Mouse (Mus musculus) G1E-ER4 (cell line): Measurements from ENCODE around the gene Rasgef1b. TPM values are rescaled to one million over a fixed set of nuclear protein-coding genes. Genes with fewer than 3 reads are reported as not detected.

Experiments used
- GATA1 ChIP-seq: IDR thresholded peaks from one replicate; pipeline ENCODE4 v1.8.0; 2012; ENCODE audit warnings: low read length, inconsistent platforms
- polyA plus RNA-seq: library from polyadenylated mRNA; stranded (reverse); fragments of >175 nt; gene quantifications from 2 replicates; pipeline ENCODE4 v1.2.3, GENCODE M21; 2012

Rasgef1b gene
- polyA plus RNA-seq, 1 experiment: not detected

- no peak for TF ChIP-seq GATA1
Observed at GRCm38 (mm10) chr5:99402784-99403183, 326.1 kb downstream of the Rasgef1b start.

GRCm38 (mm10) chr5:99402297-99402696, 326.6 kb downstream of the Rasgef1b start:
- no peak for TF ChIP-seq GATA1

- TF ChIP-seq GATA1: no peak
Observed at GRCm38 (mm10) chr5:99399855-99400626, 328.8 kb downstream of the Rasgef1b start.

- TF ChIP-seq GATA1: no peak
Observed at GRCm38 (mm10) chr5:99398472-99399070, 330.3 kb downstream of the Rasgef1b start.

- TF ChIP-seq GATA1: no peak
Observed at GRCm38 (mm10) chr5:99394578-99394977, 334.3 kb downstream of the Rasgef1b start.

- TF ChIP-seq GATA1: no peak
Observed at GRCm38 (mm10) chr5:99391525-99391924, 337.3 kb downstream of the Rasgef1b start.

GRCm38 (mm10) chr5:99390776-99391175, 338.1 kb downstream of the Rasgef1b start:
- TF ChIP-seq GATA1: no peak

- TF ChIP-seq GATA1: no peak
Observed at GRCm38 (mm10) chr5:99390314-99390713, 338.6 kb downstream of the Rasgef1b start.

GRCm38 (mm10) chr5:99388585-99389250, 340.1 kb downstream of the Rasgef1b start:
- TF ChIP-seq GATA1: no peak

- TF ChIP-seq GATA1: no peak
Observed at GRCm38 (mm10) chr5:99388131-99388530, 340.7 kb downstream of the Rasgef1b start.

GRCm38 (mm10) chr5:99387185-99387981, 341.5 kb downstream of the Rasgef1b start:
- TF ChIP-seq GATA1: no peak

GRCm38 (mm10) chr5:99386246-99386845, 342.5 kb downstream of the Rasgef1b start:
- TF ChIP-seq GATA1: no peak

- no peak for TF ChIP-seq GATA1
Observed at GRCm38 (mm10) chr5:99385737-99386136, 343.1 kb downstream of the Rasgef1b start.

- no peak for TF ChIP-seq GATA1
Observed at GRCm38 (mm10) chr5:99385090-99385489, 343.8 kb downstream of the Rasgef1b start.

- no peak for TF ChIP-seq GATA1
Observed at GRCm38 (mm10) chr5:99383783-99384281, 345.0 kb downstream of the Rasgef1b start.

- TF ChIP-seq GATA1: no peak
Observed at GRCm38 (mm10) chr5:99382786-99383185, 346.1 kb downstream of the Rasgef1b start.
